ENCODE assay signal across 9 mouse cellular contexts in genomic region chr19:20389245-20389644, GRCm38 (mm10). TPM values are rescaled to one million over a fixed set of nuclear protein-coding genes. Genes with fewer than 3 reads are reported as not detected.
DNase-seq lines count a peak whose midpoint lies in the region; ATAC-seq and TF ChIP-seq lines count a peak whose summit lies in the region.
"Had no signal": no experiment of that assay in that cellular context is flagged by ENCODE, and none has a peak within 500 bp of the region (broad histone marks: within the 10 kb centered on the region; RNA-seq: fewer than 3 reads in every experiment).

No protein-coding gene starts in this region.

- no peak for TF ChIP-seq CTCF in embryonic fibroblast, embryonic 13.5 days (IDR thresholded peaks at IDR 0.05; ENCODE audit: borderline replicate concordance, insufficient read depth, low read length)

- 64% methylated on average over 6 of the region's 6 CpGs for WGBS in heart, embryonic 16.5 days
- 87% methylated on average over 6 of the region's 6 CpGs for WGBS in hindbrain, embryonic 12.5 days

- H3K4me2 ChIP-seq in heart, embryonic 16.5 days (ENCODE audit: low read depth, low read length), result peak overlapping the region; percentile 48
- H3K4me2 ChIP-seq in hindbrain, embryonic 12.5 days (replicated peaks), result no peak overlapping the region

- no peak for DNase-seq in heart, postnatal 14 days
- peak; percentile 10 to 27 for DNase-seq in B cell, adult 2 months
- no peak for DNase-seq in right cerebral cortex, postnatal 25 days
- DNase-seq in embryo, embryonic 11 days, result no peak
- DNase-seq: cerebellum, adult 11-12 months had no signal

- H3K4me3 ChIP-seq in heart, embryonic 16.5 days (ENCODE audit: low read length), result peak overlapping the region; percentile 41; the same call in 1 of the 2 replicates
- H3K4me3 ChIP-seq in embryonic fibroblast, embryonic 13.5 days (ENCODE audit: insufficient read depth, low read length), result peak overlapping the region; percentile 100
- peak overlapping the region; percentile 88 for H3K4me3 ChIP-seq in megakaryocyte, embryonic 14.5 days (replicated peaks)
- no peak overlapping the region for H3K4me3 ChIP-seq in hindbrain, embryonic 12.5 days

- H3K9ac ChIP-seq in heart, embryonic 16.5 days (ENCODE audit: low read length), result no peak overlapping the region
- H3K9ac ChIP-seq in hindbrain, embryonic 12.5 days, result no peak overlapping the region

- H3K36me3 ChIP-seq in heart, embryonic 16.5 days (ENCODE audit: control insufficient read depth, insufficient read depth), result no peaks in the 10 kb centered on the region
- no peaks in the 10 kb centered on the region for H3K36me3 ChIP-seq in megakaryocyte, embryonic 14.5 days (replicated peaks; ENCODE audit: low read length)
- no peaks in the 10 kb centered on the region for H3K36me3 ChIP-seq in hindbrain, embryonic 12.5 days

- intact Hi-C loops in heart, postnatal 14 days (cut with DNase I), result no loop called here

- ATAC-seq in heart, embryonic 16.5 days (replicated peaks; ENCODE audit: extremely low read depth, insufficient read depth, low FRiP score), result no peak
- ATAC-seq in hindbrain, embryonic 12.5 days (ENCODE audit: low FRiP score), result no peak

- H3K9me3 ChIP-seq in heart, embryonic 16.5 days (replicated peaks; ENCODE audit: control insufficient read depth, low read length), result no peaks in the 10 kb centered on the region
- H3K9me3 ChIP-seq in megakaryocyte, embryonic 14.5 days, result no peaks in the 10 kb centered on the region
- no peaks in the 10 kb centered on the region for H3K9me3 ChIP-seq in hindbrain, embryonic 12.5 days (replicated peaks)

- no peaks in the 10 kb centered on the region for H3K27me3 ChIP-seq in heart, embryonic 16.5 days (ENCODE audit: control insufficient read depth, insufficient read depth, low read length)
- no peaks in the 10 kb centered on the region for H3K27me3 ChIP-seq in megakaryocyte, embryonic 14.5 days (replicated peaks)
- H3K27me3 ChIP-seq in hindbrain, embryonic 12.5 days, result no peaks in the 10 kb centered on the region

- H3K27ac ChIP-seq in heart, embryonic 16.5 days (ENCODE audit: low read length), result no peak overlapping the region
- peak overlapping the region; percentile 98 for H3K27ac ChIP-seq in embryonic fibroblast, embryonic 13.5 days (ENCODE audit: insufficient read depth, low read length)
- no peak overlapping the region for H3K27ac ChIP-seq in hindbrain, embryonic 12.5 days

- TF ChIP-seq POLR2A in embryonic fibroblast, embryonic 13.5 days (IDR thresholded peaks at IDR 0.05; ENCODE audit: low read depth, low read length), result peak; percentile 56; the same call in 1 of the 2 replicates

- peaks cover 3% of the 10 kb centered on the region; the same call in 1 of the 2 replicates for H3K4me1 ChIP-seq in heart, embryonic 16.5 days (ENCODE audit: control insufficient read depth, insufficient read depth, low read length)
- peaks cover 6% of the 10 kb centered on the region for H3K4me1 ChIP-seq in embryonic fibroblast, embryonic 13.5 days (ENCODE audit: control insufficient read depth, insufficient read depth, low read length)
- peaks cover 31% of the 10 kb centered on the region for H3K4me1 ChIP-seq in megakaryocyte, embryonic 14.5 days
- H3K4me1 ChIP-seq in hindbrain, embryonic 12.5 days, result no peaks in the 10 kb centered on the region

RNA-seq across cellular contexts. Expression of gene Anxa1, which starts 1.5 kb away (rescaled TPM):
- polyA plus RNA-seq in heart, embryonic 16.5 days (2015; fragmentation: Nextera tagmentation; extraction: Ambion mirVana), result 50.7 and 59.3 TPM in 2 replicates
- total RNA-seq in heart, postnatal 14 days (2021), result 10 to 100 TPM; 27.7 to 30.0 TPM
- 2,091 and 2,241 TPM in 2 replicates for polyA plus RNA-seq in embryonic fibroblast, embryonic 13.5 days (2011; ENCODE audit: insufficient read length, low read depth, missing spikeins)
- 3.2 TPM in 1 of 2 replicates, not detected in the other for polyA plus RNA-seq in megakaryocyte, embryonic 14.5 days (2012; ENCODE audit: insufficient read depth, low replicate concordance)
- polyA plus RNA-seq in hindbrain, embryonic 12.5 days (2016; fragmentation: Nextera tagmentation; extraction: Ambion mirVana), result 9.9 and 13.8 TPM in 2 replicates

Comparison
In these comparisons a context has a peak if more than half of its experiments do, and no peak if none do; other contexts are left out.
1. DNase-seq: peak in B cell, adult 2 months (2 of 2); none in heart, postnatal 14 days (0 of 2), right cerebral cortex, postnatal 25 days (single experiment) and embryo, embryonic 11 days (single experiment).
2. RNA of gene Anxa1, which starts 1.5 kb away (polyA plus RNA-seq): 2,091 to 2,241 TPM in embryonic fibroblast, embryonic 13.5 days; 50.7 to 59.3 TPM in heart, embryonic 16.5 days, 9.9 to 13.8 TPM in hindbrain, embryonic 12.5 days and 3.2 TPM in megakaryocyte, embryonic 14.5 days; every median in the first group is over 10 times any median in the second.